In genomic region chr3:38257843-38258290, GRCm38 (mm10) we compare ENCODE assay signal across 16 mouse cellular contexts.
DNase-seq lines count a peak whose midpoint lies in the region; ATAC-seq and TF ChIP-seq lines count a peak whose summit lies in the region.
"Had no signal": no experiment of that assay in that cellular context is flagged by ENCODE, and none has a peak within 500 bp of the region (broad histone marks: within the 10 kb centered on the region; RNA-seq: fewer than 3 reads in every experiment).

No protein-coding gene starts in this region.

- H3K9ac ChIP-seq in midbrain, embryonic 13.5 days (replicated peaks), result no peak overlapping the region
- no peak overlapping the region for H3K9ac ChIP-seq in liver, embryonic 14.5 days (replicated peaks)
- H3K9ac ChIP-seq: lung, embryonic 14.5 days had no signal

- H3K4me1 ChIP-seq in midbrain, embryonic 10.5 days, result peaks cover 29% of the 10 kb centered on the region
- peaks cover 33% of the 10 kb centered on the region for H3K4me1 ChIP-seq in midbrain, embryonic 13.5 days (replicated peaks)
- peaks cover 0 to 11% of the 10 kb centered on the region in 2 experiments; a peak in 1 of 4 replicates for H3K4me1 ChIP-seq in liver, embryonic 14.5 days (replicated peaks; ENCODE audit: control insufficient read depth in 2 of 2, insufficient read depth in 2 of 2, low read length in 1 of 2)

- no peak overlapping the region for H3K4me3 ChIP-seq in midbrain, embryonic 10.5 days
- no peak overlapping the region for H3K4me3 ChIP-seq in midbrain, embryonic 13.5 days (replicated peaks)
- no peak overlapping the region for H3K4me3 ChIP-seq in liver, embryonic 14.5 days (ENCODE audit: insufficient read depth in 1 of 2, low read depth in 2 of 2, low read length in 2 of 2)
- H3K4me3 ChIP-seq: erythroblast, embryonic 14.5 days had no signal

- TF ChIP-seq CTCF in liver, embryonic 14.5 days (IDR thresholded peaks at IDR 0.05; ENCODE audit: low read depth), result no peak

- peak overlapping the region; percentile 52 for H3K27ac ChIP-seq in midbrain, embryonic 10.5 days (replicated peaks)
- H3K27ac ChIP-seq in midbrain, embryonic 13.5 days, result no peak overlapping the region
- no peak overlapping the region for H3K27ac ChIP-seq in liver, embryonic 14.5 days

- H3K9me3 ChIP-seq in midbrain, embryonic 10.5 days (replicated peaks), result no peaks in the 10 kb centered on the region
- H3K9me3 ChIP-seq in midbrain, embryonic 13.5 days, result no peaks in the 10 kb centered on the region
- H3K9me3 ChIP-seq in liver, embryonic 14.5 days (ENCODE audit: control insufficient read depth, low read length), result no peaks in the 10 kb centered on the region

- ATAC-seq in midbrain, embryonic 13.5 days, result no peak
- ATAC-seq in granulocyte monocyte progenitor cell, adult 5-6 weeks (replicated peaks; ENCODE audit: poor library complexity, severe bottlenecking), result peak; percentile 27; the same call in 1 of the 2 replicates
- peak; percentile 33; the same call in 1 of the 2 replicates for ATAC-seq in liver, embryonic 14.5 days (ENCODE audit: insufficient read depth)
- ATAC-seq: activated CD4-positive, CD25-positive, alpha-beta regulatory T cell, adult 4 months; intestine, embryonic 16.5 days had no signal

- WGBS in midbrain, embryonic 10.5 days, result 76% methylated on average over 14 of the region's 14 CpGs
- 70% methylated on average over 14 of the region's 14 CpGs for WGBS in midbrain, embryonic 13.5 days
- 8% methylated on average over 14 of the region's 14 CpGs for WGBS in liver, embryonic 14.5 days (ENCODE audit: insufficient replicate concordance)

- peak; percentile 74 for DNase-seq in heart, adult 11 months
- no peak for DNase-seq in heart, adult 18-20 months
- no peak for DNase-seq in midbrain, embryonic 10.5 days (ENCODE audit: low spot score)
- DNase-seq in liver, embryonic 14.5 days (ENCODE audit: low read depth in 3 of 3, low spot score in 3 of 3), result no peak
- no peak for DNase-seq in urinary bladder, adult 18-20 months (ENCODE audit: low spot score in 2 of 2)
- no peak for DNase-seq in right cerebral cortex, adult 18-20 months
- DNase-seq: adrenal gland, postnatal 25 days; cerebellum, adult 9-10 months; kidney, postnatal 14 days; spleen, adult 18-20 months had no signal

- no peak overlapping the region for H3K4me2 ChIP-seq in midbrain, embryonic 13.5 days (replicated peaks)
- H3K4me2 ChIP-seq in liver, embryonic 14.5 days (ENCODE audit: low read depth), result peak overlapping the region; percentile 16; the same call in 1 of the 2 replicates
- H3K4me2 ChIP-seq: lung, embryonic 14.5 days had no signal

- no peaks in the 10 kb centered on the region for H3K36me3 ChIP-seq in midbrain, embryonic 10.5 days
- no peaks in the 10 kb centered on the region for H3K36me3 ChIP-seq in midbrain, embryonic 13.5 days
- H3K36me3 ChIP-seq in liver, embryonic 14.5 days (replicated peaks; ENCODE audit: control insufficient read depth, insufficient read depth, low read depth), result no peaks in the 10 kb centered on the region

- no peak for TF ChIP-seq EP300 in liver, embryonic 14.5 days (IDR thresholded peaks at IDR 0.05; ENCODE audit: low read depth)

- H3K27me3 ChIP-seq in midbrain, embryonic 10.5 days (ENCODE audit: low read depth, poor library complexity, severe bottlenecking), result no peaks in the 10 kb centered on the region
- no peaks in the 10 kb centered on the region for H3K27me3 ChIP-seq in midbrain, embryonic 13.5 days
- no peaks in the 10 kb centered on the region for H3K27me3 ChIP-seq in liver, embryonic 14.5 days (ENCODE audit: control insufficient read depth, insufficient read depth, low read length)
